Mouse (Mus musculus): ENCODE measurements around the gene Lix1l. TPM values are rescaled to one million over a fixed set of nuclear protein-coding genes. Genes with fewer than 3 reads are reported as not detected.
"Not testable (repeated sequence)": the region's sequence is repeated elsewhere in the genome, so short reads cannot be mapped to it uniquely, and the experiment has no call there.

The Lix1l gene
- polyA plus RNA-seq, 1 experiment from 2014 or later, result 6.9 TPM

DNA sequence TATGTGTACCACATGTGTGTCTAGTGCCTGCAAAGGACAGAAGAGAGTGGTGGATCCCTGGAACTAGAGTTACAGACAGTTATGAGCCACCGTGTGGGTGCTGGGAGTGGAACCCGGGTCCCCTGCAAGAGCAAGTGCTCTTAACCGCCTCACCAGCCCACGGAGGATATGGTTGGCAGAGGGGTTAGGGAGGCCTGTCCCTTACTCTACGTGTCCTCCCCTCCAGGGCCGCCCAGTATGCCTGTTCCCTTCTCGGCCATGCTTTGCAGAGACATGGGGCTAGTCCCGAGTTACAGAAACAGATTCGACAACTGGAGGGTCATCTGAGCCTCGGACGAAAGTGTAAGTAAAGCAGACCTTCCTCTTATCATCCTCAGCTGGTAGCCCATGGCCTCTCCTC is 35.5 kb downstream of the Lix1l start:
- 71% methylated on average over 11 of the region's 11 CpGs for WGBS
- peaks cover 40% of the 10 kb centered on the region for H3K36me3 ChIP-seq (ENCODE audit: insufficient read depth, low read length)
- peak overlapping the region; percentile 70 for H3K4me2 ChIP-seq (replicated peaks; ENCODE audit: low read depth, low read length)
- H3K4me1 ChIP-seq (ENCODE audit: insufficient read depth, low read length), result peaks cover 19% of the 10 kb centered on the region
- H3K27me3 ChIP-seq (ENCODE audit: insufficient read depth, low read length), result no peaks in the 10 kb centered on the region
- peak overlapping the region; percentile 98 for H3K9ac ChIP-seq (replicated peaks; ENCODE audit: low read length)
- peak overlapping the region; percentile 97 for H3K4me3 ChIP-seq (ENCODE audit: low read length)
- H3K9me3 ChIP-seq (ENCODE audit: low read length), result no peaks in the 10 kb centered on the region
- no peak for ATAC-seq (ENCODE audit: low FRiP score, low TSS enrichment)
- no peak overlapping the region for H3K27ac ChIP-seq (ENCODE audit: low read length)

DNA sequence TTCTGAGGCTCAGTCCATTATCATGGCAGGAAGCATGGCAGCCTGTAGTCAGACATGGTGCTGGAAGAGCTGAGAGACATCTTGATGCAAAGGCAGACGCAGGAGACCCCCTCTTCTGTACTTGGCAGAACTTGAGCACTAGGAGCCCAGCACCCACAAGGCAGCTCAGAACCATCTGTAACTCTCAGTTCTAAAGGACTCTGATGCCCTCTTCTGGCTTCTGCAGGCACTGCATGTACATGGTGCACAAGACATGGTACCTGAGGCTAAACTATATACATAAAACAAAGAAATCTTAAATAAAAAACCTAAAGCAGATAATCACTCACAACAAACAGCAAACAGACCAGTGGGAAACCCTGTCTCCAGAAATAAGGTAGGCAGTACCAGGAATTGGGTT is 38.3 kb downstream of the Lix1l start:
- Histone ChIP-seq H3K9me3 (ENCODE audit: low read length) (no peaks in the 10 kb centered on the region), H3K4me3 (ENCODE audit: low read length) (no peak overlapping the region), H3K9ac (replicated peaks; ENCODE audit: low read length) (no peak overlapping the region), H3K27ac (ENCODE audit: low read length) (no peak overlapping the region), H3K27me3 (ENCODE audit: insufficient read depth, low read length) (no peaks in the 10 kb centered on the region), H3K4me1 (ENCODE audit: insufficient read depth, low read length) (peaks cover 19% of the 10 kb centered on the region), H3K36me3 (ENCODE audit: insufficient read depth, low read length) (peaks cover 34% of the 10 kb centered on the region), H3K4me2 (replicated peaks; ENCODE audit: low read depth, low read length) (no peak overlapping the region)
- no peak for ATAC-seq (ENCODE audit: low FRiP score, low TSS enrichment)
- 79% methylated on average over 1 of the region's 1 CpGs for WGBS

- Histone ChIP-seq H3K27ac (ENCODE audit: low read length) (no peak within 1 kb of the TSS), H3K36me3 (ENCODE audit: insufficient read depth, low read length) (peaks cover 22% of the 10 kb centered on the region), H3K4me1 (ENCODE audit: insufficient read depth, low read length) (no peaks in the 10 kb centered on the region), H3K4me2 (replicated peaks; ENCODE audit: low read depth, low read length) (no peak within 1 kb of the TSS), H3K9me3 (ENCODE audit: low read length) (no peaks in the 10 kb centered on the region), H3K4me3 (ENCODE audit: low read length) (no peak within 1 kb of the TSS), H3K9ac (replicated peaks; ENCODE audit: low read length) (no peak within 1 kb of the TSS), H3K27me3 (ENCODE audit: insufficient read depth, low read length) (no peaks in the 10 kb centered on the region)
- WGBS, result 62% methylated on average over 7 of the region's 7 CpGs
- ATAC-seq (ENCODE audit: low FRiP score, low TSS enrichment), result peak; percentile 59; the same call in 1 of the 2 replicates
Observed at GRCm38 (mm10) chr3:96645018-96645649, 44.2 kb downstream of the Lix1l start, which contains the start of gene Itga10. Gene Itga10, plus strand, starts transcription at chr3:96645584.

GRCm38 (mm10) chr3:96647365-96647764 is 46.4 kb downstream of the Lix1l start:
- H3K36me3 ChIP-seq (ENCODE audit: insufficient read depth, low read length), result peaks cover 18% of the 10 kb centered on the region
- H3K27me3 ChIP-seq (ENCODE audit: insufficient read depth, low read length), result no peaks in the 10 kb centered on the region
- no peaks in the 10 kb centered on the region for H3K9me3 ChIP-seq (ENCODE audit: low read length)
- H3K4me1 ChIP-seq (ENCODE audit: insufficient read depth, low read length), result no peaks in the 10 kb centered on the region
- H3K4me3 ChIP-seq (ENCODE audit: low read length), result no peak overlapping the region
- no peak overlapping the region for H3K27ac ChIP-seq (ENCODE audit: low read length)
- WGBS, result 82% methylated on average over 3 of the region's 3 CpGs
- H3K4me2 ChIP-seq (replicated peaks; ENCODE audit: low read depth, low read length), result no peak overlapping the region
- H3K9ac ChIP-seq (replicated peaks; ENCODE audit: low read length), result no peak overlapping the region
- no peak for ATAC-seq (ENCODE audit: low FRiP score, low TSS enrichment)

DNA sequence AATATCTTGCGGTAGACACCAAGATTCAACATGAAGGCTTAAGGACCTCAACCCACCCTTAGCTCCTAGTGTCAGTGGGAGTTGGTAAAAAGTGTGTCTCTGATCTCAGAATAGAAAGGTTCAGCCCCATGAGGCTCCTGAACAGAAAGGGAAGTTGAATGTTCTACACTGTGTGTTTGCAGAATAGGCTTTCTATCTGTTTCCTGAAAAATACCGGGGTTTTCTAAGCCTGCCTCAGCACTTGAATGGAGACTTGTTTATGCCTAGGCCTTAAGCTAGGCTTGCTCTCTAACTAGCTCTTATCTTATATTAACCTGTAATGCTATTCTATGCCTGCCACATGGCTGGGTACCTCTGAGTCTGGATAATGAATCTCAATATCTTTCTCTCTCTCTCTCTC is 60.0 kb downstream of the Lix1l start:
- Histone ChIP-seq H3K27ac (ENCODE audit: low read length) (no peak overlapping the region), H3K9me3 (ENCODE audit: low read length) (no peaks in the 10 kb centered on the region), H3K4me2 (replicated peaks; ENCODE audit: low read depth, low read length) (no peak overlapping the region), H3K9ac (replicated peaks; ENCODE audit: low read length) (no peak overlapping the region), H3K27me3 (ENCODE audit: insufficient read depth, low read length) (no peaks in the 10 kb centered on the region), H3K4me3 (ENCODE audit: low read length) (no peak overlapping the region), H3K4me1 (ENCODE audit: insufficient read depth, low read length) (peaks cover 15% of the 10 kb centered on the region), H3K36me3 (ENCODE audit: insufficient read depth, low read length) (no peaks in the 10 kb centered on the region)
- ATAC-seq (ENCODE audit: low FRiP score, low TSS enrichment), result no peak
- 93% methylated on average over 2 of the region's 2 CpGs for WGBS

DNA sequence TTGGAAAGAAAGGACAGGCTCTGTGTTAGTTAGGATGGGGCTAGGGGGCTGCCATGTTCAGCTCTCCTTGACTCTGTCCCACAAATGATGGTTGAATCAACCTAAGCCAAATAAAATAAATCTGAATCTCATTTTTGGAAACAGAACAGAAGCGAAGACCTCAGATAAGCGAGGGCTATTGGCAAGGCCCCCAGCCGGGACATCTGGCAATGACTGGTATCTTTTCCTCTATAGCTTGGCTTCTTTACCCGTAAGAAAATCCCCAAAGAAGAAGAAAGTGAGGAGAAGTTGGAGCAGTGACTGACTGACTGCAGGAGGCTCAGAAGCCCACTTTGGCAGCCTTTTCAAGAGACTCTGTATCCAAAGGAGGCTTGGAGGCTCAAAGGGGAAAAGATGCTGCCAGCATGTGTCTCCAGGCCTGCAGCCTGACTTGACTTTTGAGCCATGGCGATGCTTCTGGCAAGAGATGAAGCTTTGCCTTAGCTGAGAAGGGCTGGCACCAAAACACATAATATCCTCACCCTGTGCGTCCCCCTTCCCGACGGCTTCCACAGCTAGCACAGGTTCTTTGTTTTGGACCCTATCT is 61.9 kb downstream of the Lix1l start:
- no peaks in the 10 kb centered on the region for H3K36me3 ChIP-seq (ENCODE audit: insufficient read depth, low read length)
- H3K27ac ChIP-seq (ENCODE audit: low read length), result peak overlapping the region; percentile 49; the same call in 1 of the 2 replicates

DNA sequence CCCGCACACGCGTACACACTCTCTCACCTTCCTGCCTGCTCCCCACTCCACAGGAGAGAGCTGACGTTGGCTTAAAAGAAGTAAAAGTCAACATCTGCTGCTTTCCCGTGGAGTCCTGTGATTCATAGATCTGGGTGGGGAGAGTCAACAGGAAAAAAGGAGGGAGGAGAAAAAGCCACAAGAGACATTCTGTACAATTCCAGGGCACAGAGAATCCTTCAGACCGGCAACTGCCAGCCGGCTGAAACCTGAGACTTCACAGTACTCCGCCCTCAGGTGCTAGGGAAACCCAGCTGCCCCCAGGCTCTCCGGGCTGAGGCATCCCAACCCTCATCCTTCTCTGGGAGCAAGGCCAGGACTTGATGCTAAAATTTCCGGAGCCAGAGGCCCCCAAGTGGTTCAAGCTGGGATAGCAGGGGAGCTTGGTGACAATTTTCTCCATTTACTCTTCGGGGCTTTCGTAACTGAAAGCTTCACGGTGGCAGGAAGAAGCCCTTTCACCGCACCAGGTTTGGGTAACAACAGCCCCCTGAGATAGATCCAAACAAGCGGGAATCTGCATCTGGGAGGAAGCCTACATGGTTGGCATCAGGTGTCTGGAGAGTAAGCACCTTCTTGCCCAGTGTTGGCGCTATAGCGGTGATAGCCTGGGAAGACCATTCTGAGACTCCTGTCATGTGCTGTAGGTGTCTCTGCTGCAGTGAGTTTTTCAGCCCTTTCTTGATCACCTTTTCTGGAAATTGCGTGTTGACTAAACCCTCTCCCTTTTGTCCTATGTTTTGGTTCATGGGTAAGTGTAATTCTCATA is 62.7 kb downstream of the Lix1l start:
- peak overlapping the region; percentile 53 for H3K4me2 ChIP-seq (replicated peaks; ENCODE audit: low read depth, low read length)
- ATAC-seq (ENCODE audit: low FRiP score, low TSS enrichment), result peak; percentile 92
- peaks cover 15% of the 10 kb centered on the region for H3K4me1 ChIP-seq (ENCODE audit: insufficient read depth, low read length)
- H3K27me3 ChIP-seq (ENCODE audit: insufficient read depth, low read length), result no peaks in the 10 kb centered on the region
- H3K4me3 ChIP-seq (ENCODE audit: low read length), result peak overlapping the region; percentile 36
- peak overlapping the region; percentile 49 for H3K27ac ChIP-seq (ENCODE audit: low read length)
- 6% methylated on average over 16 of the region's 18 CpGs for WGBS
- H3K9me3 ChIP-seq (ENCODE audit: low read length), result no peaks in the 10 kb centered on the region
- peak overlapping the region; percentile 46 for H3K9ac ChIP-seq (replicated peaks; ENCODE audit: low read length)
- H3K36me3 ChIP-seq (ENCODE audit: insufficient read depth, low read length), result no peaks in the 10 kb centered on the region

More for the DNA sequence above, 61.9 kb downstream of the Lix1l start:
- WGBS, result 48% methylated on average over 8 of the region's 8 CpGs
- no peak overlapping the region for H3K4me3 ChIP-seq (ENCODE audit: low read length)
- no peak overlapping the region for H3K9ac ChIP-seq (replicated peaks; ENCODE audit: low read length)
- no peak for ATAC-seq (ENCODE audit: low FRiP score, low TSS enrichment)
- no peaks in the 10 kb centered on the region for H3K9me3 ChIP-seq (ENCODE audit: low read length)
- H3K4me1 ChIP-seq (ENCODE audit: insufficient read depth, low read length), result peaks cover 15% of the 10 kb centered on the region
- peak overlapping the region; percentile 53 for H3K4me2 ChIP-seq (replicated peaks; ENCODE audit: low read depth, low read length)
- no peaks in the 10 kb centered on the region for H3K27me3 ChIP-seq (ENCODE audit: insufficient read depth, low read length)

DNA sequence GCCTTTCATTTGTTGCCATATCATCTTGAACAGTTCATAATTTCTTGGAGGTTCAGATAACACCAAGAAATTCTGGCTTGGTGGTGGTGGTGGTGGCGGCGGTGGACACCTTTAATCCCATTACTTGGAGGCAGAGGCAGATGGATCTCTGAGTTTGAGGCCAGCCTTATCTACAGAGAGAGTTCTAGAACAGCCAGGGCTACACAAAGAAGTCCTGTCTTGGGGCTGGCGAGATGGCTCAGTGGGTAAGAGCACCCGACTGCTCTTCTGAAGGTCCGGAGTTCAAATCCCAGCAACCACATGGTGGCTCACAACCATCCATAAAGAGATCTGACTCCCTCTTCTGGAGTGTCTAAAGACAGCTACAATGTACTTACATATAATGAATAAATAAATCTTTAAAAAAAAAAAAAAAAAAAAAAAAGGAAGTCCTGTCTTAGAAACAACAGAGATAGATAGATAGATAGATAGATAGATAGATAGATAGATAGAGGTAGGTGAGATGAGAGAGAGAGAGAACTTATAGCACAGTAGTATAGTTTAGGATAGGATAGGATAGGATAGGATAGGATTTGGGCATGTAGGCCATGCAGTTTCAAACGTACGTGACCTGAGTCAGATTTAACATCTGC is 64.9 kb downstream of the Lix1l start:
- ATAC-seq (ENCODE audit: low FRiP score, low TSS enrichment); H3K9me3 ChIP-seq (ENCODE audit: low read length); H3K36me3 ChIP-seq (ENCODE audit: insufficient read depth, low read length); H3K9ac ChIP-seq (replicated peaks; ENCODE audit: low read length); H3K4me3 ChIP-seq (ENCODE audit: low read length); H3K27me3 ChIP-seq (ENCODE audit: insufficient read depth, low read length); H3K4me2 ChIP-seq (replicated peaks; ENCODE audit: low read depth, low read length); H3K27ac ChIP-seq (ENCODE audit: low read length): not testable (repeated sequence)
- 92% methylated on average over 7 of the region's 7 CpGs for WGBS
- peaks cover 21% of the 10 kb centered on the region for H3K4me1 ChIP-seq (ENCODE audit: insufficient read depth, low read length)

DNA sequence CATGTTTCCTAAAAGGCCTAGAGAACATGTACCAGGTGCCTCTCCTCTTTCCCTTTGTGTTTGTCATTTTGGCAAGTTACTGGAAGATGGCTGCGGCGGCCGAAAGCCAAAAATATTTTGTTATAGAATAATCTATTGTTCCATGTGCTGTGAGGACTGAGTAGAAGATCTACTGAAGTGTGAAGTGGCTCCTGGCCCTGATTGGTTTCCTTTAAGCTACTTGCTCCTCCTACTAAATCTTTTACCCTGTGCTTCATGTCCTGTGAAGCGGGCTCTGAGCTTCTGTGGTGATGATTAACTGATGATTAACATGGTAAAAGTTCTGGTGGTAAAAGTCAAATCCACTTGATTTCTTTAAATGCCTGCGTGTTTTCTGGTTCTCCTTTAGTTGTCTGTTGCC is 66.0 kb downstream of the Lix1l start:
- Histone ChIP-seq H3K4me2 (replicated peaks; ENCODE audit: low read depth, low read length) (no peak overlapping the region), H3K27ac (ENCODE audit: low read length) (no peak overlapping the region), H3K36me3 (ENCODE audit: insufficient read depth, low read length) (no peaks in the 10 kb centered on the region), H3K9me3 (ENCODE audit: low read length) (no peaks in the 10 kb centered on the region), H3K27me3 (ENCODE audit: insufficient read depth, low read length) (no peaks in the 10 kb centered on the region), H3K4me3 (ENCODE audit: low read length) (no peak overlapping the region), H3K9ac (replicated peaks; ENCODE audit: low read length) (no peak overlapping the region), H3K4me1 (ENCODE audit: insufficient read depth, low read length) (peaks cover 23% of the 10 kb centered on the region)
- ATAC-seq (ENCODE audit: low FRiP score, low TSS enrichment), result no peak
- 83% methylated on average over 5 of the region's 5 CpGs for WGBS

Data from kidney, embryonic 16.5 days (tissue).